Mouse (Mus musculus): ENCODE results near the gene Inf2.

Inf2 gene

DNA sequence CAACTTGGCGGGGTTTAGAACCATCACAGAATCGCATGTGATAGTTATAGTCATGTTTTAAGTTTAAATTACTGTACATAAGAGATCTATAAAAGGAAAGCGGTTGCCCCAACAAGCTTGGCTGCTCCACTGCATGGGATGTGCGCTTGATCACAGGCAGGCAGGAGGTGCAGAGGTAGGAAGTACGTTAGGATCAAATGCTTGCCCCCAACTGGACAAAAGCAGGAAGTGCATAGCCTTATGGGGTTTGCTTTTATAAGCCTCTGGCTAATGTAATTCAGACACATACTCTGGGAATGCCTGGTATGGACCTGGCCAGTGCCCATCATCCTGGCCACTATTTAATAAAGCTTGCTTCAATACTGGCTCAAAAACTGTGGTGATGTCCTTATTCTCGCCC, 17.5 kb upstream of the Inf2 start:
- DNase-seq, result peak in 1 of 2 experiments; percentile 11

- DNase-seq, result no peak
Measured at GRCm38 (mm10) chr12:112575274-112575986, 13.2 kb upstream of the Inf2 start.

DNA sequence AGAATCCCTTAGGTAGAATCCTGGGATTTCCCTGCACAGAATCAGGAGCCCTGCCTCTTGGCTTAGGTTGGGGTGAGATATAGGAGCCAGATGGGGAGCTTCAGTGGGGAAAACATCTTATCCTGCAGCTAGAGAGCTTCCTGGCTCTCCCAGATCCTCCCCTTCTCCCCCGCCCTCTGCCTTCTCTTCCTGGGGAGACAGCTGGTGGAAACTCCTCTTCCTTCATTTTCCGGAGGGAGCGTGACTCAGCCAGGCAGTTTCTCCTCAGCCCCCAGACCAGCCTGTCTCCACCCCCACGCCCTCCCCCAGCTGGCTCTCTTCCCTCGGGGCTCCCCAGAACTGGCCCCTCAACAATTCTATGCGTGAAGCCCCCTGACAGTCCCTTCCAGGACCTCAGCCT, 12.2 kb upstream of the Inf2 start:
- no peak for DNase-seq

- DNase-seq, result peak in 1 of 2 experiments; percentile 50
Measured at GRCm38 (mm10) chr12:112576749-112577148, 11.8 kb upstream of the Inf2 start.

DNA sequence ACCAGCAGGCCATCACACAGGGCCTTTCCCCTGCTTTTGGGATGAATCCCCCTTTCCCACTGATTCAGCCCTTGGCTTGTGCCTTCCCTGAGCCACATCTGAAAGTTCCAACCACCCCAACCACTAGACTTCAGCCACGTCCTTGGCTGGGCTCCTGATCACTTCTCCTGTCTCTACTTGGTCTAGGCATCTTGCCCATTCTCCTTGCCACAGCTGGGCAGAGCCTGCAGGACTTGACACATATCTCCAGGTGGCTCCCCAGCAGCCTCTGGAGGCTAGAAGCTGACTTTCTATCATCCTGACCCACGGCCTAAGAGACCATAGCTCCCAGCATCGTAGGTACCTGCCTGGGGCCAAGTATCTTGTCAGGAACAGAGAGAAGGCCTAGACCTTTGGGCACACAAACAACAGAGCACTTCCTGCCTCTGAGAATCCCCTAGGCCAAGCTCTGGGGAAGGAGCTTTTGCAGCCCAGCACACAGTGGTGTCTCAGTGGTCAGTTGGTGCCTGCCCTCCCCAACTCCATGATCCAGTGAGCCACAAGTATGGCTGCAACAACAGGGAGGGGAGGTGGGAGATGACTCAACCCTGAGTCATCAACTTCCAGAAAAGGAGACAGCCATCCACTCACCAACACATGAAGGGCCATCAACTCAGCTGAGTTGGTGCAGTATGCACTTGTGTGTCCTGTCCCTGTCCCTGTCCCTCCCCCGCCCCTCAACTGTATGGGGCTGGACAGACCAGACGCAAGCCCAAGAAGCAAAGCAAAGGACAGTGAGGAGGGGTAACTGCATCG, 10.1 kb upstream of the Inf2 start:
- no peak for DNase-seq

DNA sequence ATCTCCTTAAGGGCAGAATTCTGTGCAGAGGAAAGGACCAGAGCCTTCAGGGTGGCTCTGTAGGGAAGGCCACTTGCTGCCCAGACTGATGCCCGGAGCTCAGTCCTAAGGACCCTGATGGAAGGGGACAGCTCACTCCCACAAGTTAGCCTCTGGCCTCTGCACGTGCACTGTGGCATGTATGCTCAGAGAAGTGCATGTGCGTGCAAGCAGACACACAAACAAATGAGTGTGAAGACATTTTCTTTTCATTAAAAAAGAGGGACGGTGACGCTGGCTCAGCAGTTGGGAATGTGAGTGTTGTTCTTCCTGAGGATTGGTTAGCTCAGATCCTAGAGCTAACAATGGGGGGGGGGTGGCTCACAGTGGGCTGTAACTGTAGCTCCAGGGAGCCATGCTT, 9.2 kb upstream of the Inf2 start:
- no peak for DNase-seq

GRCm38 (mm10) chr12:112579926-112580325, 8.7 kb upstream of the Inf2 start:
- no peak for DNase-seq

DNA sequence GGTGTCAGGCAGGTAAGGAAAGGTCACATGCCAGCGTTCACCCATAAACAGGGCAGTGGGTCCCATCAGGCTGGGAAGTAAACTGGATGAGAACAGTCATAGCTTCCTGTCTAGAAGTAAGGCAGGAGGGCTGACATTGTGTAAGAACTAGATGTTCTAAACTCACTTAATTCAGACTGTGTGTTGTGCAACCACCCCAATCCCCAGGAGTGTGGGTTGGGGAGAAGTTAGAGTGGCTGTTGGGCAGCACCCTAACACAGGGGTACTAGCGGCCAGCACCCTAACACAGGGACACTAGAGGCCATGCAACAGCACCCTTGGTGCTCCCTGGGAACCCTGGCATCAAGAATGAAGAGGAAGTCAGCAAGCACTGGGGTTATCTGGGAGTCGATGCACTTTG, 7.5 kb upstream of the Inf2 start:
- no peak for DNase-seq

DNA sequence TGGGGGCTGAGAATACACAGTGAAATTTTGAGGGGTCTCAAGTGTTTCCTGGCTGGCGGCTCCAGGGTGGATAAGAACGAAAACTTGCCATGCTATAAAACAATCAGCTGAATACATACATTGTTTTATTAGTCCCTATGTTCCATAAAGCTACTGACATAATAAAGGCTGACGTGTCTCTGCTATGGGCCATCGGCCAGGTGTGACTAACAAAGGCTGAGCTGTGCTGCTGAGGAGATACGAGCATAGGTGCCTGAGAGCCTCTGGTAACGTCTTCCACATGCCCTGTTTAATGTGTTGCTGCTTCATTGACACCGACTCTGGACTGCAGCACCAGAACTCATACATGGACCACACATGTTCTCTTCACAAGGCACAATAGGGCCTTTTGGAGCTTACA, 3.6 kb upstream of the Inf2 start:
- DNase-seq, result no peak

DNA sequence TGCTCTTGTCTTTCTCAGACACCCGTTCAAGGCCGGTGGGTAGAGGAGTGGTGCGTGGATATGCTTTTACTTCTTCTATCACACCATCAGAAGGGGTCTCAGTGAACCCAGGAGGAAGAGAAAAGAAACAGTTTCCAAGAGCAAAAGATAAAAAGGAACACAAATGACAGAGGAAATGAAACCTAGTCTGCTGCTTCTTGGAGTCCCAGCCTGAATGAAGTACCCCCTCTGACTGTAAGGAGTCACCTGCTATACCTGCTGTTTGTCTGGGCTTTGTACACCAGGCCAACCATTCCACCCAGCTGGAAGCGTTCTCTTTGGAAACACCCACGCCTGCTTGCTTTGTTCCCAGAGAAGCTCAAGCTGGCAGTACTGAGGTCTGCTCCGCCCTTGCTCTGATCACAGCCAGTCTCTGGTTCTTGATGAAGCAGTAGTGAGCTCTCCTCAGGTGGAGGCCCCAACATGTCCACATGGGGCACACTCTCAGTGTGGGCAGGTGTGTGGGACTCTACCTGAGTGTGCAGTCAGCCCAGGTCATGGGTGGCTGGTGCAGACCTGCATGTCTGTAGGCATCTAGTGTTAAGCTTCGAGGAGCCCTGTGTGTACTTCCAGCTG, 2.6 kb upstream of the Inf2 start:
- no peak for DNase-seq

DNA sequence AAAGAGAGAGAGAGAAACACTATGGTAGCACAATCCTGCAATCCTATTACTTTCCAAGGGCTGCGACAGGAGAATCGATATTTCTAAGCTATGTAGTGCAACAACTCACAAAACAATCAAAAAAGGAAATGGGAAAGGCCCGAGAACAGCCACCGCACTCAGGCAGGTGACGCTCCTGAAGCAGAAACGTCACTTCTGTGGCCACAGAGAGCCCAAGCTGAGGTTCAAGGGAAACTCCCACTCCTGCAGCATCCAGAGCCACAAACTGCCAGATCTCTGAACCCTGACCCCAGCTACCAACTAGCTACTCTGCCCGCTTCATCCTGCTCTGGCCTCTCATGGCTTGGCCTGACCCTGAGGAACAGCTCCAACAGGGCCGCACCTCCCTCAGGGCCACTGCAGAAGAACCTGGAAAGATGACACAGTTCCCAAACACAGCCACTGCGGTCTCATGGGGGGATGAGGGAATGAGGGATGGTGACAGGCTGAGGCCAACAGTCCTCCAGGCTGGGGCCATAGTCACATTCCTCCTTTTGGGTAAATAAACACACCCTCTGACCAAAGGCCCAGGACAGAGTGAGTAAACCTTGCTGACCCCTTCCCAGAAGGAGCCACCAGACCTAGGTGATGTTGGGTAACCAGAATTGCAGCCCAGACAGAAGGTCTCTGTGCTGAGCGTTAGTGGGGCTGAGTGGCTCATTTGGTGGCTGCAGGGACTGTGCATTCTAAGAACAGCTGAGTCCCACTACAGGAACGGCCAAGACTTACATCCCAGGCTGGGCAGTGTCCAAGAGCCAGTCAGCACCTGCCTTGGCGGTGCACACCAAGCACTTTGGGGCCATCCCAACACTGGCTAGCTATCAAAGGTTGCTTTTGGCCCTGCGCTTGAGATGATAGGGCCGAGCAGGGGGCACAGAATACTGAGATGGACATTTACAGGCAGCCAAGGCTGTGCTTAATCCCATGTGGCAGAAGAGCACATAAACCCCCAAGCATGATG, 1.2 kb upstream of the Inf2 start:
- DNase-seq, result peak in 1 of 2 experiments; percentile 5

GRCm38 (mm10) chr12:112589491-112590191, 1.1 kb downstream of the Inf2 start:
- no peak for DNase-seq

- no peak for DNase-seq
Measured at GRCm38 (mm10) chr12:112590566-112591239, 2.1 kb downstream of the Inf2 start.

- DNase-seq, result no peak
Measured at GRCm38 (mm10) chr12:112591240-112591639, 2.7 kb downstream of the Inf2 start.

GRCm38 (mm10) chr12:112591730-112592129, 3.1 kb downstream of the Inf2 start:
- DNase-seq, result no peak

DNA sequence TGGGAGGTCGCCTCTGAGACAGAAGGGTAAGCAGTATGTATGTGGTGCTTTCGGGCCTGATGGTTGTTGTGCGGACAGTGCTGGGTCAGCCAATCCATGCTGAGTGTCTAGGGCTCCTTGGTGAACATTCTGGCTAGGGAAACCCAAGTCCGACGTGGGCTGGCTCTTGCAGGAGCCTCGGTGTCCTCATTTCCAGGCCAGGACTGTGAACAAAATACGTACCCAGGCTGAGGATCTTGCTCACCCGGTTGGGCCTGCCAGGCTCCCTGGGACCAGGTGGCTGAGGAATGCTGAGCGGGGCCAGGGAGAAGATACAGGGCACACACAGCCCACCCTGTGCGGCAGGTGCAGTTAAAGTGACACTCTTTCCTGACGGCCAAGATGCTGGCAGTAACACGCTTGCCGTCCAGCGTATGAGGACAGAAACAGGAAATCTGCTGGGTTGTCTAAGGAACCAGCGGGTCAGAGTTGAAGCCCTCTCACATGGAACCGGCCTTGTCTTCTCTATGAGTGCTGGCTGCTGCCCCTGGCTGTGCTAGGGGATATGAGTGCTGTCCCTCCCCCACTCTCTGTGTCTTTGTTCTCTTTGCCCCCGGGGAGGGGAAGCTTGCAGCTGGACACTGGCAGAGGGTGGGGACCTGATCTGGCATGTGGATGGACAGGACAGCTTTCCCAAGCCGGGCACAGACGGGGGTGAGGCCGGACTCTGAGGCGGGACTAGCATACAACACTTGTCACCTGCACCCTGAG, 4.6 kb downstream of the Inf2 start:
- peak; percentile 54 to 63 for DNase-seq

GRCm38 (mm10) chr12:112593951-112594915, 5.6 kb downstream of the Inf2 start:
- peak; percentile 50 to 67 for DNase-seq

- DNase-seq, result no peak
Measured at GRCm38 (mm10) chr12:112594989-112595388, 6.4 kb downstream of the Inf2 start.

DNA sequence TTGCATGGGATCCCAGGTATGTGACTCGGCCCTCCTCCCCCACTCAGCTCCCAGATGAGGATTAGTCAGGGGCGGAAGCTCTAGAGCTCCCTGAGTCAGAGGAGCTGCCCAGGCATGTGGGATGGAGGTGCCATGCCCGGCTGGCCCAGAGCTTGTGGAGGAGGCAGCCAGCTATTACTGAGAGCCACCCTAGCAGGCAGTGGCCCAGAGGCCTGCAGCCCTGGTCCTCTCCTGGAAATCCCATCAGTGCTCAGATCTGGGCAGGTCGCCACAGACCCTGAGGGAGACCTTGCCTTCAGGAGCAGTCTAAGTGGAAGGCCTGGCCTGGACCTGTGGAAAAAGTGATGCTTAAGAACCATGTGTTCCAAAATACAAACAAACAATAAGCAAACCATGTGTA, 7.0 kb downstream of the Inf2 start:
- no peak for DNase-seq

All from lung, postnatal 4 days (tissue).